Mouse (Mus musculus) forebrain, embryonic 16.5 days (tissue): ENCODE data around the gene Gm973. TPM values are rescaled to one million over a fixed set of nuclear protein-coding genes. Genes with fewer than 3 reads are reported as not detected.

Experiments used
- ATAC-seq: fragments of 200-750 bp; cut with Nextera tagmentation; 2 replicates; pipeline ENCODE4 v1.8.0; 2017; ENCODE audit warnings: mild to moderate bottlenecking, moderate library complexity
- H3K27ac ChIP-seq: fragments of 300-500 bp; sonication (generic); 2 replicates; pipeline ENCODE4 v1.5.1; 2014; ENCODE audit warnings: low read length, control low read depth
- H3K27me3 ChIP-seq: fragments of 300-500 bp; sonication (generic); replicated peaks from 2 replicates; pipeline ENCODE4 v1.6.1; 2014; ENCODE audit warnings: low read length; ENCODE audit not compliant: control insufficient read depth, insufficient read depth
- H3K36me3 ChIP-seq: fragments of 300-500 bp; sonication (generic); 2 replicates; pipeline ENCODE4 v1.6.1; 2014; ENCODE audit not compliant: control insufficient read depth, insufficient read depth
- H3K4me1 ChIP-seq: fragments of 300-500 bp; sonication (generic); replicated peaks from 2 replicates; pipeline ENCODE4 v1.6.1; 2014; ENCODE audit warnings: low read length; ENCODE audit not compliant: control insufficient read depth, insufficient read depth
- H3K4me2 ChIP-seq: fragments of 300-500 bp; sonication (generic); 2 replicates; pipeline ENCODE4 v1.6.1; 2014; ENCODE audit warnings: mild to moderate bottlenecking, low read length, control low read depth
- H3K4me3 ChIP-seq: fragments of 300-500 bp; sonication (generic); replicated peaks from 2 replicates; pipeline ENCODE4 v1.5.1; 2014; ENCODE audit warnings: mild to moderate bottlenecking, low read length, control low read depth
- H3K9ac ChIP-seq: fragments of 300-500 bp; sonication (generic); replicated peaks from 2 replicates; pipeline ENCODE4 v1.6.1; 2014; ENCODE audit warnings: low read depth, low read length, control low read depth
- H3K9me3 ChIP-seq: fragments of 300-500 bp; sonication (generic); 2 replicates; pipeline ENCODE4 v1.6.1; 2016; ENCODE audit warnings: low read length; ENCODE audit not compliant: control insufficient read depth
- WGBS: fragments of 180-500 bp; shearing (Covaris S2); extraction: QIAGEN DNeasy Blood & Tissue Kit; methylation state at CpG from one replicate; pipeline ENCODE4 v1.1.7; 2014; 5-methylcytosine and 5-hydroxymethylcytosine counted together
- polyA plus RNA-seq: library from polyadenylated mRNA; unstranded; fragments of >200 nt; fragmentation: Nextera tagmentation; extraction: Ambion mirVana; gene quantifications from 2 replicates; pipeline ENCODE4 v1.2.1, GENCODE M21; 2015

The Gm973 gene
- polyA plus RNA-seq, 1 experiment from 2014 or later = 6.2 TPM

- Histone ChIP-seq H3K4me3 (peak overlapping the region; percentile 5; the same call in 1 of the 2 replicates), H3K27ac (peak overlapping the region; percentile 58; the same call in 1 of the 2 replicates), H3K9me3 (no peaks in the 10 kb centered on the region), H3K9ac (no peak overlapping the region), H3K27me3 (no peaks in the 10 kb centered on the region), H3K36me3 (no peaks in the 10 kb centered on the region), H3K4me2 (peak overlapping the region; percentile 40), H3K4me1 (peaks cover 13% of the 10 kb centered on the region)
- ATAC-seq = peak; percentile 53
- 3% methylated on average over 10 of the region's 10 CpGs for WGBS
Measured at GRCm38 (mm10) chr1:59592359-59592758, 76.3 kb downstream of the Gm973 start.

DNA sequence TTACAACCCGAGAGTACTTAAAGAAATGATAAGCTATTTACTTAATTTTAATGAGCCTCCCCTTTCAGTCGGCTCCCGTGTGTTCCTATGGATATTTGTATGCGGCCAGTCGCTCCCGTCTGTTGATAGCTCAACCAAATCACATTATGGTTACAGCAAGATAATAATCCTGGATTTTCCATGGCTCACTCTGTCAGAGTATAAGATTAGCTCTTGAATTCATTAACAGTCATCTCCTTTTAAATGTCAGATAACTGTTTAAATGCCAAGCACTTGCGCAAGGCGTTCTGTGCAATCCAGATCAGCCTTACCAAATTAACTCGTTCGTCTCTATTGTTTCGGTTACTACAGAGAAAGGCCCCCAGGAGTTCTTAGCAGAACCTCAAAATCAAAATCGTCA lies 76.8 kb downstream of the Gm973 start:
- H3K9ac ChIP-seq = no peak overlapping the region
- no peaks in the 10 kb centered on the region for H3K36me3 ChIP-seq
- H3K9me3 ChIP-seq = no peaks in the 10 kb centered on the region
- peak overlapping the region; percentile 40 for H3K4me2 ChIP-seq
- WGBS = 3% methylated on average over 12 of the region's 12 CpGs
- H3K27me3 ChIP-seq = no peaks in the 10 kb centered on the region
- peak; percentile 67 for ATAC-seq
- H3K4me3 ChIP-seq = peak overlapping the region; percentile 5; the same call in 1 of the 2 replicates
- peaks cover 13% of the 10 kb centered on the region for H3K4me1 ChIP-seq
- peak overlapping the region; percentile 58; the same call in 1 of the 2 replicates for H3K27ac ChIP-seq

DNA sequence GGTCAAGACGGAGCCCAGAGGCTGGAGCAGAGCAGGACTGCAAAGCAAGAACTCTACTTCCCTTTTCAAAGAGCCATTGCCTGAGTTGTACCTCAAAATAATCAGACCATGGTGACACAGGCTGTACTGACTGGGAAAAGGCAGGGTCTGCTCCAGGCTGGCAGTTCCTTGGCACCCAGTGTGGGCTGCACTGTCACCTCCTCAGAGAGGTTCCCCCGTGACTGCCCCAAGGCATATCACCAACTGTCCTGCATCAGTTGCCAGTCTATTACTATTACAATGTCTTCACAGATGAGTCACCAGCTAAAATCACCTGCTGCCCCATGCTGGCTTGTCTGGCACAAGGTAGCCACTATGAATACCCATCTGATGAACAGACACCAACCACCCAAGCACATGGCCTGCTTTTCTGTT lies 77.6 kb downstream of the Gm973 start:
- 55% methylated on average over 2 of the region's 2 CpGs for WGBS
- Histone ChIP-seq H3K36me3 (no peaks in the 10 kb centered on the region), H3K27me3 (no peaks in the 10 kb centered on the region), H3K4me3 (no peak overlapping the region), H3K4me2 (no peak overlapping the region), H3K27ac (no peak overlapping the region; the same call in 1 of the 2 replicates), H3K9ac (no peak overlapping the region), H3K9me3 (no peaks in the 10 kb centered on the region), H3K4me1 (peaks cover 13% of the 10 kb centered on the region)
- no peak for ATAC-seq

GRCm38 (mm10) chr1:59594586-59595266 lies 78.7 kb downstream of the Gm973 start:
- H3K4me2 ChIP-seq = no peak overlapping the region
- H3K27me3 ChIP-seq = no peaks in the 10 kb centered on the region
- H3K36me3 ChIP-seq = no peaks in the 10 kb centered on the region
- peaks cover 13% of the 10 kb centered on the region for H3K4me1 ChIP-seq
- no peaks in the 10 kb centered on the region for H3K9me3 ChIP-seq
- H3K9ac ChIP-seq = no peak overlapping the region
- ATAC-seq = no peak
- no peak overlapping the region for H3K4me3 ChIP-seq
- H3K27ac ChIP-seq = no peak overlapping the region
- WGBS = 91% methylated on average over 11 of the region's 11 CpGs

DNA sequence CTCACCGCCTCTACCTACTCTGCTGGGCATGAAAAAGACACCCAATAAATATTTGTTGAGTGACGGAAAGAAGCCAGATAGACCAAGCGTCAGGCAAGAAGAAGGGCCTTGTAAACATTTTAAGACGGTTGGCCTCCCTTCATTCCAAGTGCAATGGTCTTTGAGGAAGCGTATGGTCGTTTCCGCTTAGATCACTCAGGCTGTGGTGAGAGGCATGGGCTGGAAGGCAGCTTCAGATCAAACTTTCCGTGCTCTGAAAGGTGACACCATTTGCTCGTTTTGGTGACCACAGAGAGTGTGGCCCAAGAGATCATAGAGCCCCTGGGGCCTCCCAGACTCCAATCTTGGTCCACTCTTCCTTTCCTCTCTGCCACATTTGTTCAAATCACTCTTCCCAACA lies 79.5 kb downstream of the Gm973 start:
- Histone ChIP-seq H3K27ac (no peak overlapping the region), H3K36me3 (no peaks in the 10 kb centered on the region), H3K4me3 (no peak overlapping the region), H3K4me2 (no peak overlapping the region), H3K27me3 (no peaks in the 10 kb centered on the region), H3K9me3 (no peaks in the 10 kb centered on the region), H3K4me1 (peaks cover 13% of the 10 kb centered on the region), H3K9ac (no peak overlapping the region)
- 87% methylated on average over 9 of the region's 9 CpGs for WGBS
- no peak for ATAC-seq

GRCm38 (mm10) chr1:59602531-59603416 lies 86.7 kb downstream of the Gm973 start:
- Histone ChIP-seq H3K4me1 (peaks cover 12% of the 10 kb centered on the region), H3K27ac (peak overlapping the region; percentile 49; the same call in 1 of the 2 replicates), H3K4me2 (no peak overlapping the region), H3K9me3 (no peaks in the 10 kb centered on the region), H3K36me3 (no peaks in the 10 kb centered on the region), H3K27me3 (no peaks in the 10 kb centered on the region), H3K4me3 (no peak overlapping the region), H3K9ac (no peak overlapping the region)
- peak; percentile 87 for ATAC-seq
- 41% methylated on average over 11 of the region's 11 CpGs for WGBS

DNA sequence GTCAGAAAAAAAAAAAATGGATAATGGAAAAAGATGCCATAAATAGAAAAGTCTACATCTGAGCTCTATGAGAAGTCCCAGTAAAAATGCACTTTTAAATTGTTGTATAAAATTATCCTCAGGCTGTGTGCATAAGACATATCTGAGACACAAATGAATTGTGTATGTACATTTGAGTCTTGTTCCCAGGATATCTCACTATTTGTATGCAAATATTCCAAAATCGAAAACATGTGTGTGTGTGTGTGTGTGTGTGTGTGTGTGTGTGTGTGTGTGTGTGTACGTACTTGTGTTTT lies 87.3 kb downstream of the Gm973 start:
- WGBS = 82% methylated on average over 2 of the region's 2 CpGs
- Histone ChIP-seq H3K27me3 (no peaks in the 10 kb centered on the region), H3K36me3 (no peaks in the 10 kb centered on the region), H3K27ac (no peak overlapping the region), H3K4me3 (no peak overlapping the region), H3K4me2 (no peak overlapping the region), H3K9me3 (no peaks in the 10 kb centered on the region), H3K4me1 (peaks cover 12% of the 10 kb centered on the region), H3K9ac (no peak overlapping the region)
- no peak for ATAC-seq

- Histone ChIP-seq H3K4me1 (peaks cover 12% of the 10 kb centered on the region), H3K4me3 (no peak overlapping the region), H3K4me2 (no peak overlapping the region), H3K27ac (no peak overlapping the region), H3K9ac (no peak overlapping the region), H3K36me3 (no peaks in the 10 kb centered on the region), H3K27me3 (no peaks in the 10 kb centered on the region), H3K9me3 (no peaks in the 10 kb centered on the region)
- peak; percentile 27; the same call in 1 of the 2 replicates for ATAC-seq
- 20% methylated on average over 11 of the region's 11 CpGs for WGBS
Measured at GRCm38 (mm10) chr1:59603893-59604292, 87.8 kb downstream of the Gm973 start.

GRCm38 (mm10) chr1:59606479-59606878 lies 90.4 kb downstream of the Gm973 start:
- H3K36me3 ChIP-seq = no peaks in the 10 kb centered on the region
- H3K9me3 ChIP-seq = no peaks in the 10 kb centered on the region
- no peak for ATAC-seq
- no peak overlapping the region for H3K4me2 ChIP-seq
- H3K9ac ChIP-seq = no peak overlapping the region
- no peak overlapping the region for H3K27ac ChIP-seq
- H3K27me3 ChIP-seq = no peaks in the 10 kb centered on the region
- H3K4me1 ChIP-seq = peaks cover 12% of the 10 kb centered on the region
- H3K4me3 ChIP-seq = no peak overlapping the region
- 90% methylated on average over 13 of the region's 13 CpGs for WGBS
